In the genomic region with DNA sequence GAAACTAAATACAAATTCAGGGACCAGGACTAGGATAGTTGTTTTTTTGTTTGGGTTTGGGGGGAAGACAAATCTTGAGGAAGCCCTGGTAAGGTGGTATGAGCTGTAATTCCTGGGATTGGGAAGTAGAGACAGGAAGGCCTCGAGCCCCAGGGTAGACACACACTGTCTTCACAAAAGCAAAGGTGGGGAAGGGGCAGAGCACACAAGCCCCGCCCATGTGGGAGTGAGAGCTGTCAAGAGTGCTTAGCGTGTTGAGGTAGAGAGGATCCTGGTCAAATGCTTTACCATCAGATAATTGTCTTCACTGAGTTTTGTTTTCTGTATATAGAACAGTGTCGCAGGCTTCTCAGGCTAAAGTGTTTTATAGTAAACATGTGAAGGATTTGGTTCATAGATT, we compare ENCODE assay signal across 19 mouse cellular contexts. TPM values are rescaled to one million over a fixed set of nuclear protein-coding genes. Genes with fewer than 3 reads are reported as not detected.
"Had no signal": no experiment of that assay in that cellular context is flagged by ENCODE, and none has a peak within 500 bp of the region (broad histone marks: within the 10 kb centered on the region; RNA-seq: fewer than 3 reads in every experiment).

No protein-coding gene starts in this region.

- H3K9ac ChIP-seq: lung, embryonic 14.5 days; midbrain, embryonic 12.5 days; neural tube, embryonic 13.5 days; neural tube, embryonic 15.5 days had no signal

- H3K27me3 ChIP-seq: midbrain, embryonic 12.5 days; neural tube, embryonic 13.5 days; neural tube, embryonic 15.5 days had no signal

- DNase-seq: lung, adult 18-20 months; lung, embryonic 14.5 days; lung, postnatal 10 days; lung, postnatal 4 days; midbrain, embryonic 14.5 days; retina, postnatal 1 day; right cerebral cortex, adult 18-20 months; right cerebral cortex, postnatal 25 days; right cerebral cortex, postnatal 4 days; spleen, adult 18-20 months; thymus, adult 18-20 months; thymus, postnatal 14 days; thymus, postnatal 4 days had no signal

- H3K9me3 ChIP-seq: midbrain, embryonic 10.5 days; midbrain, embryonic 12.5 days; neural tube, embryonic 13.5 days; neural tube, embryonic 15.5 days had no signal

- H3K27ac ChIP-seq: midbrain, embryonic 10.5 days; midbrain, embryonic 12.5 days; neural tube, embryonic 13.5 days; neural tube, embryonic 15.5 days had no signal

- H3K4me1 ChIP-seq: midbrain, embryonic 10.5 days; midbrain, embryonic 12.5 days; neural tube, embryonic 13.5 days had no signal

- H3K4me3 ChIP-seq: midbrain, embryonic 10.5 days; midbrain, embryonic 12.5 days; myocyte; neural tube, embryonic 13.5 days; neural tube, embryonic 15.5 days had no signal

RNA-seq across cellular contexts. Expression of gene Tns2, which starts 17.2 kb away (rescaled TPM):
- total RNA-seq: megakaryocyte-erythroid progenitor cell, adult 5-6 weeks had no signal

RNA-seq across cellular contexts. Expression of gene Krt18, which starts 55.0 kb away (rescaled TPM):
- polyA plus RNA-seq: myocyte had no signal
